Mouse (Mus musculus) retina, postnatal 7 days (tissue): ENCODE data around the gene Tmem116.

Source experiments
- DNase-seq: peaks from one replicate; pipeline ENCODE4 v3.0.0-alpha.2; 2012; ENCODE audit warnings: low read depth, low spot score

The Tmem116 gene

DNA sequence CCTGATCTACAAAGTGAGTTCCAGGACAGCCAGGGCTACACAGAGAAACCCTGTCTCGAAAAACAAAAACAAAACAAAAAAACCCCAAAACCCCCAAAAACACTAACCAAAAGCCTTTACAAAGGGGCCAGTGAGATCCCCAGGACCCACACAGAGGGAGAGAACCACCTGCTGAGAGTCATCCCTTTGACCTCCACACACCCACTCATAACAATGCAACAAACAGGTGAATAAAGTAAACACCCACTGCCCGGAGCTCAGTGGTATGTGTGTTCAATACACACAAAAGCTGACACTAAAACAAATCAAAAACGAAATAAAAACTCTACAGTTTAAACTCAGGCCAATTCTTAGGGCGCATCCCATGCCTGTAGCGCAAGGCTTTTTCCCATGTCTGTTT is 88.4 kb downstream of the Tmem116 start:
- no peak for DNase-seq

GRCm38 (mm10) chr5:121541235-121541634 is 89.5 kb downstream of the Tmem116 start:
- no peak for DNase-seq

GRCm38 (mm10) chr5:121543370-121543769 is 91.7 kb downstream of the Tmem116 start:
- no peak for DNase-seq

DNA sequence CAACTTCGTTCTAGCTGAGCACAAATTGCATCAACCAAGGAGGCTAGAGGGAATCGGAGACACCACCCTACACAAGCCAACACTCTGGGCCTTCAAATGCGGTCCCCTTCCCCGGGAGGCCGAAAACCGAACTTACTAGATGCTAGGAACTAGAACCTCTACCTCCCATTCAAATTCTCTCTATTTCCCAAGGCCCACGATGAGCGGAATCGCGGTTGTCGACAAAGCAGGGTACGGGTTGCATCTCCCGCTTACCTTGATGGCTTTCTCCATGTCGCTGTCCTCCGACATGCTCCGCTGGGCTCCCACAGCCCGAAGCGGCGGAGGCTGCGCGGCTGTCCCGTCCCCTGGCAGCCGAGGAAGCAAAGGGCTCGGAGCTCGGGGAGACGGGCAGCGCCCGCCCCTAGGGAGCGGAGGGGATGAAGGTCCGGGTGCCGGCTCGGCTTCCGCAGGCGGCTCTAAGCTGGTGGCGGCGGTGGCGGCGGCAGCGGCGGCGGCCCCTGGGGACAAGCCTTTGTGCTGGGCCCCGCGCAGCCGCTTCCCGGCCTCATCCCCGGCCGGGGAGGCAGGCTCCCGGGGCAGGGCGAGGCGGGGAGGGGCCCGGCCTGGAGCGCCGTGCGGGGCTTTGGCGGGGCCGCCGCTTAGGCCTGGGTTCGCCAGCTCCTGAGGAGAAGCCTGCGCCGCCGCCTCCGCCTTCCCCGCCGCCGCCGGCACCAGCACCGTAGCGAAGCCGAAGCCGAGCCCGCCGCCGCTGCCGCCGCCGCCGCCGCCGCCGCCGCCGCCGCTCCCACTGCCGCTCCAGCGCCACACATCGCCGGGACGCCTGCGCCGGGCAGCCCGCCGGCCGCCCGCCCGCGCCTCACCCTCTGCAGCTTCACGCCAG is 93.5 kb downstream of the Tmem116 start, which contains the start of the genes Adam1a and Gm42878:
Gene Adam1a (minus strand): TSS at position 573 of the 883 bp plus-strand sequence.
Gene Gm42878 (minus strand): TSS at position 573 of the 883 bp plus-strand sequence.
- peak; percentile 38 for DNase-seq

DNA sequence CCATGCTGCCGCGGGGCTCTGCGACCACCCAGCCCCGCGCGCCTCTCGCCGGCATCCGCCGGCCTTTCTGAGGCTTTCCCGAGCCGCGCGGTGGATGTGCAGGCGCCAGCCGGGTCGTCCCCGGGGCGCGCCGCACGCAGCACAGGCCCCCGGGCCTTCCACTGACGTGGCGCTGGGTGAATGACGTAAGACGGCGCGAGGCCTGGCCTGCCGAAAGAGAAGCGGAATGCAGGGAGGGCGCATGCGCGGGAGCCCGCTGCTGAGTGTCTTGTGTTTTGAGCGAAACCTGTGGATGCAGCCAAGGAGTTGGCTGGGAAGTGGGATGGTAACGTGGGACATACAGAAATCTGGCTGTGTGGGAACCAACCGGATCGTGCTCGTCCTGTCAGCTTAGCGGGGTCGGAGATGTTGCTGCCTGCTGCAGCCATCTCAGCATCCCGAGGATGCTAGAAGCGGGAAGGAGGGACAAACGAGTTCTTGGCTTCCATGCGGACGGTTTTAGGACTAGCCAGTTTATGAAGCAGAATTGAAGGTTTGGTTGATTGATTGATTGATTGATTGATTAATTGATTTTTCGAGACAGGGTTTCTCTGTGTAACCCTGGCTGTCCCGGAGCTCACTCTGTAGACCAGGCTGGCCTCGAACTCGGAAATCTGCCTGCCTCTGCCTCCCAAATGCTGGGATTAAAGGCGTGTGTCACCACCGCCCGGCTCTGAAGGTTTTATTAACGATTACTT is 94.3 kb downstream of the Tmem116 start, which contains the start of gene Mapkapk5:
Gene Mapkapk5 (minus strand): TSS at position 113 of the 737 bp plus-strand sequence.
- peak; percentile 93 for DNase-seq

- no peak for DNase-seq
These were observed 94.8 kb downstream of the Tmem116 start for GRCm38 (mm10) chr5:121546530-121546895.

- DNase-seq, result no peak
These were observed 95.4 kb downstream of the Tmem116 start for GRCm38 (mm10) chr5:121547084-121547483.

DNA sequence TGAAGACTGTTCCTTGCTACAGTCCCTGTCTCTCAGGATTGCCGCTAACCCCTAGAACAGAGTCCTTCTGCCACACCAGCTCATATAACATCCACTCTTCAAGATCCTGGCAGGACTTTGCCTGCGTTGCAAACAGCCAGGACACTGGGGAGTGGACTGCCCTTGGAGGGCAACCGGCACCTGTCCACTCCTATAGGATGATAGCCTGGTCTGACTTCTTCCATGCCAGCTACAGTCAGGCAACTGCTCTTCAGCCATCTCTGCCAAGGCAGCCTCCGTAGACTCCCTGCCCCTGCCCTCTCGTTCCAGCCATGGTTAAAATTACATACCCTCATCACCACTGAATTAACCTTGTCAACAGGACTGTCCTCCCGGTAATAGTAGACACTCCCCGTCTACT is 97.5 kb downstream of the Tmem116 start:
- no peak for DNase-seq

DNA sequence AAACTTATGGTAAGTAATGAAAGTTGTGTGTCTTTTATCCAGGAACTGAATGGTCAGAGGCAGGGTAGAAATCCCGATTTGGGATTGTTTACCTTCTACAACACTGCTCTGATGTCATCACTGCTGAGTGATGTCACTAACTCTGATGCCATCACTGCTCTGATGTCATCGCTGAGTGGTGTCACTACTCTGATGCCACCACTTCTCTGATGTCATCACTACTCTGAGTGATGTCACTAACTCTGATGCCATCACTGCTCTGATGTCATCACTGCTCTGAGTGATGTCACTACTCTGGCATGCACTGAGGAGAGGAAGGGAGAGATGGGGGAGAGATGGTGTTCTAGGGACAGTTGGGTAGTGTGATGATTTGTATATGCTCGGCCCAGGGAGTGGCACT is 110.7 kb downstream of the Tmem116 start:
- DNase-seq, result no peak

DNA sequence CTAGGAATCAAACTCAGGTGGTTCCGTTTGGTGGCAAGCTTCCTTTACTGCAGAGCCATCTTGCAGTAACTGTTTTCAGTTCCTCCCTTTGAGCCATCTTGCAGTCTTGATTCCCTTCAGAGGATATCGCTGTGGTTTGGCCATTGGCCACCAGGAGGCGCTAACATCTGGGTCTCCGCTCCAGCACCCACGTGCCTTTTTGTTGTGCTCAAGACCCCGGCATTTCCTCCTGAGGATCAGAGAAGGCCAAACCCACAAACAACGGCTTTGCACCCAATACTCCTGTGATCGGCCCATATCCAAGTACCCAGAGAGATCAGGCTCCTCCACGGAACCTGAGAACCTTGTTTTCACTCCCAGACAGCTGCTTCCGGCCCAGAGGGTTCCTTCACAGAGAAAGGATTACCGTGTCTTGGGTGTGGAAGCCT is 112.8 kb downstream of the Tmem116 start:
- DNase-seq, result peak; percentile 66

GRCm38 (mm10) chr5:121566035-121566681 is 114.5 kb downstream of the Tmem116 start:
- no peak for DNase-seq

GRCm38 (mm10) chr5:121569881-121570420 is 118.3 kb downstream of the Tmem116 start:
- DNase-seq, result no peak

DNA sequence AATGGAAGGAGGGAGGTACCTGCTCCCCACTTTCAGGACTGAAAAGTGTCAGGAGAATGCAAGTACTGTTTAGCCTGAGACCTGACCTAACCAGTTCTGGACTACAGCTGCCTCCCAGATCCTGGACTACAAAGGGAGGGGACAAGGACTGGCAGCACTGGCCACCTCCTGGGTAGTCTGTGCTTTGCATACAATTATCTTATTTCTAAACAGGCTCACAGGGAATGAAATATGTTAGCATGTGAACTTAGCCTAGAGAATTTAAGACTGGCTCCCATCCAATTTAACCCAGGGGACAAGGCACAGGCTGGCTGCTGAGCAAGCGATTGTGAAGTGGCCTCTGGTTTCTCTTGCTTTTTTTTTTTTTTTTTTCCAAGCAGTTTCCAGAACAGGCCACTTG is 119.1 kb downstream of the Tmem116 start:
- DNase-seq, result no peak
